Comparison of ENCODE assay signal across 26 mouse cellular contexts in genomic region chr12:86668404-86668803, GRCm38 (mm10). TPM values are rescaled to one million over a fixed set of nuclear protein-coding genes. Genes with fewer than 3 reads are reported as not detected.
A peak's percentile ranks its signal among the peaks of the same experiment; 100 is the strongest.
DNase-seq lines count a peak whose midpoint lies in the region; TF ChIP-seq lines count a peak whose summit lies in the region.
"Had no signal": no experiment of that assay in that cellular context is flagged by ENCODE, and none has a peak within 500 bp of the region (broad histone marks: within the 10 kb centered on the region; RNA-seq: fewer than 3 reads in every experiment).

No protein-coding gene starts in this region.

- no peak for TF ChIP-seq CTCF in cerebellum, adult 2 months (IDR thresholded peaks at IDR 0.05; ENCODE audit: borderline replicate concordance, insufficient read depth, low read depth, low read length)
- no peak for TF ChIP-seq CTCF in layer of hippocampus, adult 2 months (conservative IDR thresholded peaks at IDR 0.05)

- WGBS in cerebellum, adult 2 months, result 30% methylated on average over 2 of the region's 2 CpGs
- 89% methylated on average over 2 of the region's 2 CpGs for WGBS in embryonic facial prominence, embryonic 10.5 days

- peak; percentile 59 to 76 for DNase-seq in cerebellum, adult 2 months
- no peak for DNase-seq in cerebellum, postnatal 4 days (ENCODE audit: low spot score in 2 of 2)
- DNase-seq in brain, adult 2 months (ENCODE audit: low read depth, low spot score), result peak; percentile 78
- DNase-seq in cerebellum, postnatal 14 days, result peak; percentile 58 to 61
- DNase-seq in layer of hippocampus, adult 2 months (ENCODE audit: low spot score in 2 of 2), result peak; percentile 85 to 88
- DNase-seq in spleen, postnatal 10 days (ENCODE audit: low spot score in 2 of 2), result no peak
- DNase-seq in left cerebral cortex, postnatal 25 days (ENCODE audit: low spot score in 2 of 2), result no peak
- DNase-seq in embryonic facial prominence, embryonic 10.5 days (ENCODE audit: low spot score), result no peak
- DNase-seq: adrenal gland, postnatal 36 days; heart, postnatal 36 days; kidney, adult 11 months; kidney, postnatal 36 days; left cerebral cortex, postnatal 4 days; lung, postnatal 36 days; thymus, postnatal 36 days had no signal

- TF ChIP-seq POLR2A in cerebellum, adult 2 months (IDR thresholded peaks at IDR 0.05; ENCODE audit: borderline replicate concordance, insufficient read depth, low read length), result no peak

- intact Hi-C loops in left cerebral cortex, postnatal 25 days (cut with DNase I), result no loop called here

- no peaks in the 10 kb centered on the region for H3K27me3 ChIP-seq in cerebellum, adult 2 months (ENCODE audit: control insufficient read depth, insufficient read depth, low read length)
- no peaks in the 10 kb centered on the region; the same call in 1 of the 2 replicates for H3K27me3 ChIP-seq in embryonic facial prominence, embryonic 10.5 days (replicated peaks; ENCODE audit: low read depth, poor library complexity, severe bottlenecking)
- H3K27me3 ChIP-seq: embryonic facial prominence, embryonic 12.5 days; heart, embryonic 15.5 days; hindbrain, embryonic 13.5 days; kidney, embryonic 15.5 days; limb, embryonic 15.5 days; lung, embryonic 15.5 days; neural tube, embryonic 13.5 days had no signal

- no peaks in the 10 kb centered on the region for H3K9me3 ChIP-seq in embryonic facial prominence, embryonic 10.5 days
- H3K9me3 ChIP-seq: embryonic facial prominence, embryonic 12.5 days; heart, embryonic 15.5 days; hindbrain, embryonic 13.5 days; kidney, embryonic 15.5 days; limb, embryonic 15.5 days; lung, embryonic 15.5 days; neural tube, embryonic 13.5 days had no signal

- H3K4me3 ChIP-seq in cerebellum, adult 2 months (replicated peaks; ENCODE audit: insufficient read depth, low read depth, low read length), result no peak overlapping the region
- no peak overlapping the region for H3K4me3 ChIP-seq in layer of hippocampus, adult 2 months
- H3K4me3 ChIP-seq in embryonic facial prominence, embryonic 10.5 days, result no peak overlapping the region
- H3K4me3 ChIP-seq: embryonic facial prominence, embryonic 12.5 days; heart, embryonic 15.5 days; hindbrain, embryonic 13.5 days; kidney, embryonic 15.5 days; left cerebral cortex, adult 2 months; limb, embryonic 15.5 days; lung, embryonic 15.5 days; megakaryocyte, embryonic 14.5 days; myocyte; neural tube, embryonic 13.5 days had no signal

- no peaks in the 10 kb centered on the region for H3K36me3 ChIP-seq in embryonic facial prominence, embryonic 10.5 days (replicated peaks)
- H3K36me3 ChIP-seq: embryonic facial prominence, embryonic 12.5 days; heart, embryonic 15.5 days; hindbrain, embryonic 13.5 days; kidney, embryonic 15.5 days; limb, embryonic 15.5 days; lung, embryonic 15.5 days; neural tube, embryonic 13.5 days had no signal

- no peaks in the 10 kb centered on the region; the same call in 1 of the 2 replicates for H3K4me1 ChIP-seq in cerebellum, adult 2 months (ENCODE audit: control insufficient read depth, insufficient read depth, low read length)
- no peaks in the 10 kb centered on the region for H3K4me1 ChIP-seq in embryonic facial prominence, embryonic 10.5 days
- H3K4me1 ChIP-seq: embryonic facial prominence, embryonic 12.5 days; hindbrain, embryonic 13.5 days; kidney, embryonic 15.5 days; limb, embryonic 15.5 days; lung, embryonic 15.5 days; neural tube, embryonic 13.5 days had no signal

- H3K27ac ChIP-seq in cerebellum, adult 2 months (ENCODE audit: insufficient read depth, low read length), result no peak overlapping the region
- H3K27ac ChIP-seq in layer of hippocampus, adult 2 months, result peak overlapping the region; percentile 57; the same call in 1 of the 2 replicates
- H3K27ac ChIP-seq in embryonic facial prominence, embryonic 10.5 days (replicated peaks), result no peak overlapping the region
- H3K27ac ChIP-seq: embryonic facial prominence, embryonic 12.5 days; heart, embryonic 15.5 days; hindbrain, embryonic 13.5 days; kidney, embryonic 15.5 days; left cerebral cortex, adult 2 months; limb, embryonic 15.5 days; liver, embryonic 14.5 days; lung, embryonic 15.5 days; neural tube, embryonic 13.5 days had no signal

RNA-seq across cellular contexts. Expression of gene Vash1, which starts 10.1 kb away (rescaled TPM):
- polyA plus RNA-seq in cerebellum, adult 2 months (2012; rRNA removed), result 23.1 and 24.6 TPM in 2 replicates
- total RNA-seq in layer of hippocampus, adult 2 months (2021), result 10 to 100 TPM; 40.4 to 41.8 TPM
- 10 to 100 TPM; 37.1 to 41.6 TPM for total RNA-seq in left cerebral cortex, postnatal 25 days (2021)
- 13.5 and 14.7 TPM in 2 replicates for polyA plus RNA-seq in embryonic facial prominence, embryonic 10.5 days (2016; fragmentation: Nextera tagmentation; extraction: Ambion mirVana)

RNA-seq across cellular contexts. Expression of gene Angel1, which starts 57.9 kb away (rescaled TPM):
- polyA plus RNA-seq in cerebellum, adult 2 months (2012; rRNA removed), result 23.6 and 23.9 TPM in 2 replicates
- total RNA-seq in layer of hippocampus, adult 2 months (2021), result 1 to 10 TPM; 5.6 to 5.8 TPM
- 10 to 100 TPM in 1 of 2 experiments, 1 to 10 TPM in 1; 8.9 to 12.4 TPM for total RNA-seq in left cerebral cortex, postnatal 25 days (2021)
- polyA plus RNA-seq in embryonic facial prominence, embryonic 10.5 days (2016; fragmentation: Nextera tagmentation; extraction: Ambion mirVana), result 14.3 and 15.5 TPM in 2 replicates

Comparison
In these comparisons a context has a peak if more than half of its experiments do, and no peak if none do; other contexts are left out.
1. DNase-seq: peak in cerebellum, adult 2 months (2 of 2), brain, adult 2 months (single experiment), cerebellum, postnatal 14 days (2 of 2) and layer of hippocampus, adult 2 months (2 of 2); none in cerebellum, postnatal 4 days (0 of 2), spleen, postnatal 10 days (0 of 2), left cerebral cortex, postnatal 25 days (0 of 2) and embryonic facial prominence, embryonic 10.5 days (single experiment).